Mouse (Mus musculus) testis, adult 2 months (tissue): ENCODE data around the gene Cfap73. TPM values are rescaled to one million over a fixed set of nuclear protein-coding genes. Genes with fewer than 3 reads are reported as not detected.

ENCODE experiments used
- H3K27ac ChIP-seq: fragments of 200-500 bp; 2 replicates; pipeline ENCODE4 v1.5.1; 2012; ENCODE audit warnings: low read depth, low read length; ENCODE audit not compliant: control insufficient read depth, insufficient read depth
- H3K27me3 ChIP-seq: fragments of 200-500 bp; 2 replicates; pipeline ENCODE4 v1.6.1; 2012; ENCODE audit warnings: mild to moderate bottlenecking, low read length, moderate library complexity; ENCODE audit not compliant: control insufficient read depth, insufficient read depth
- H3K36me3 ChIP-seq: fragments of 200-500 bp; 2 replicates; pipeline ENCODE4 v1.6.1; 2012; ENCODE audit warnings: mild to moderate bottlenecking, low read length; ENCODE audit not compliant: control insufficient read depth, insufficient read depth
- H3K4me1 ChIP-seq: fragments of 200-500 bp; 2 replicates; pipeline ENCODE4 v1.6.1; 2012; ENCODE audit warnings: low read length; ENCODE audit not compliant: control insufficient read depth, insufficient read depth
- H3K4me3 ChIP-seq: fragments of 200-500 bp; 2 replicates; pipeline ENCODE4 v1.5.1; 2012; ENCODE audit warnings: low read depth, mild to moderate bottlenecking, low read length, moderate library complexity, mixed read lengths; ENCODE audit not compliant: control insufficient read depth
- CTCF ChIP-seq: fragments of 200-500 bp; IDR thresholded peaks from 2 replicates; pipeline ENCODE4 v1.5.1; 2012; ENCODE audit warnings: low read depth, mild to moderate bottlenecking, inconsistent platforms, low read length, moderate library complexity; ENCODE audit not compliant: control insufficient read depth, insufficient read depth, insufficient replicate concordance
- POLR2A ChIP-seq: fragments of 200-500 bp; IDR thresholded peaks from 2 replicates; pipeline ENCODE4 v1.6.1; 2012; ENCODE audit warnings: low read depth, mild to moderate bottlenecking, inconsistent platforms, low read length, moderate library complexity; ENCODE audit not compliant: control insufficient read depth
- polyA plus RNA-seq: library from polyadenylated mRNA; depleted of rRNA; stranded (reverse); fragments of >200 nt; gene quantifications from 2 replicates; pipeline ENCODE4 v1.2.3, GENCODE M21; 2012

The Cfap73 gene
- polyA plus RNA-seq, 1 experiment, result 6.4 TPM

- Histone ChIP-seq H3K4me3 (peak within 1 kb of the TSS; percentile 87), H3K27ac (peak within 1 kb of the TSS; percentile 80), H3K4me1 (peaks cover 24% of the 10 kb centered on the region), H3K36me3 (no peaks in the 10 kb centered on the region), H3K27me3 (no peaks in the 10 kb centered on the region)
- peak; percentile 75 for TF ChIP-seq POLR2A
- no peak for TF ChIP-seq CTCF
These were observed 45.4 kb downstream of the Cfap73 start, which contains the start of the genes Tpcn1 and Iqcd for GRCm38 (mm10) chr5:120588569-120589094. Tpcn1 (minus strand) TSS chr5:120588673. Iqcd (plus strand) TSS chr5:120589016.

- H3K27me3 ChIP-seq, result no peaks in the 10 kb centered on the region
- peak overlapping the region; percentile 85 for H3K4me3 ChIP-seq
- peaks cover 24% of the 10 kb centered on the region for H3K4me1 ChIP-seq
- TF ChIP-seq POLR2A (no peak), CTCF (no peak)
- H3K36me3 ChIP-seq, result no peaks in the 10 kb centered on the region
- peak overlapping the region; percentile 34; the same call in 1 of the 2 replicates for H3K27ac ChIP-seq
These were observed 46.0 kb downstream of the Cfap73 start for GRCm38 (mm10) chr5:120587940-120588568.

- H3K4me1 ChIP-seq, result peaks cover 24% of the 10 kb centered on the region
- peak overlapping the region; percentile 5; the same call in 1 of the 2 replicates for H3K27ac ChIP-seq
- peak overlapping the region; percentile 85 for H3K4me3 ChIP-seq
- H3K36me3 ChIP-seq, result no peaks in the 10 kb centered on the region
- no peaks in the 10 kb centered on the region for H3K27me3 ChIP-seq
- no peak for TF ChIP-seq POLR2A
- no peak for TF ChIP-seq CTCF
These were observed 46.5 kb downstream of the Cfap73 start for GRCm38 (mm10) chr5:120587616-120587926.

DNA sequence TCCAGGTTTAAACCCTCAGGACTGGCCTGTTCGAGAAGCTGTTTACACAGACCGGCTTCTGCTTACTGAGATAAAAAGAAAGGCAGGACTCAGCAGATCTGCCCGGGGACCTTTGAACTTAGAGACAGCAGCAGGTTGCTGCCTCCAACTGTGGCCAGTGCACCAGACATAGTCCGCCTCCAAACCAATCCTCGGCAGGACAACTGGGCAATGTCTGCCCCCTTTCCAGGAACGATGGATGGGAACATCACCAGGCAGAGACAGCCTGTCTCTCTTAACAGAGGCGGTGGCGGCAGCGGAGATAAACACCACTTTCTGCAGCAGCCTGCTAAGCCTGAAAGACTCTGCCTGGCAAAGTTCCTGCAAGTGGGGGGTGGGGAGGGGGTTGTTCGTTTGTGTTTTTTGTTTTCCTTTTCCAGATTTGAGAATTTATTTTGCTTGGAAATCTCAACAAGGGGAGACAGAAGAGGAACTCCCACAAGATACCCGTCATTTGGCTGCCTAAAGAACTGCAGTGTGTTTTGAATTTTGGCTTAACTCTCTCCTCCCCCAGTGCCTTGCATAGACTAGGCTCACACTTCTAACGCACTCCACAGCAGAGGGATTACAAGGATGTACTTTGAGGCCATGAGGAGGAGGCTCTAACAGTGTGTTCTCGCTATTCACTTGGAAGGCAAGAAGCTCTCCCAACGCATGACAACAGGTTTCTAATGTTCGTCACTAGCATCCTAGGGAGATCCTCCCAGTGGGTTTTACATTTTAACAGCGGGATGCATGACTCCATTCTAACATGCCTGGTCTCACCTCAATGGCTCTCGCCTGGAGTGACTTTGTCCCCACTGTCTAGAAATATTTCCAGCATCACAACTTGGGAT is 47.1 kb downstream of the Cfap73 start:
- no peak overlapping the region; the same call in 1 of the 2 replicates for H3K4me3 ChIP-seq
- H3K36me3 ChIP-seq, result no peaks in the 10 kb centered on the region
- H3K4me1 ChIP-seq, result peaks cover 24% of the 10 kb centered on the region
- no peak for TF ChIP-seq CTCF
- TF ChIP-seq POLR2A, result no peak
- H3K27ac ChIP-seq, result peak overlapping the region; percentile 5; the same call in 1 of the 2 replicates
- no peaks in the 10 kb centered on the region for H3K27me3 ChIP-seq

DNA sequence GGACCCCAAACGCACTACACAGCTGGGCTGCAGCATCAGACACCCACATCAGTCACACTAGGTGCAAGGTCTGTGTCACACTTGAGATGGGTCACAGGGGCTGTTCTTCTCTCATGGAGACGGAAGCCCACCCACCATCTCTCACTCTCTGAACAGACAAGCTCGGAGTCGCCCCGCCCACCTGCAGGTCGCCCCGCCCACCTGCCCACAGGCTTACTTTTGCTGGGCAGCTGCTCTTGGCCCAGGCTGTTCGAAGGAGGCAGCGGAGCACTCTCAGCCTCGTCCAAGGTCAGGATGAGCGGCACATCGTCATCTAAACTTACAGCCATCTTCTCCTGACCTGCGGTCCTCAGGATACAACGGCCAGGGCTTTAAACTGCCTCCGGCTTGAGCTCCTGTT is 49.1 kb downstream of the Cfap73 start:
- TF ChIP-seq POLR2A (no peak), CTCF (no peak)
- Histone ChIP-seq H3K27ac (no peak overlapping the region), H3K4me3 (no peak overlapping the region), H3K36me3 (no peaks in the 10 kb centered on the region), H3K27me3 (no peaks in the 10 kb centered on the region), H3K4me1 (peaks cover 20% of the 10 kb centered on the region)

DNA sequence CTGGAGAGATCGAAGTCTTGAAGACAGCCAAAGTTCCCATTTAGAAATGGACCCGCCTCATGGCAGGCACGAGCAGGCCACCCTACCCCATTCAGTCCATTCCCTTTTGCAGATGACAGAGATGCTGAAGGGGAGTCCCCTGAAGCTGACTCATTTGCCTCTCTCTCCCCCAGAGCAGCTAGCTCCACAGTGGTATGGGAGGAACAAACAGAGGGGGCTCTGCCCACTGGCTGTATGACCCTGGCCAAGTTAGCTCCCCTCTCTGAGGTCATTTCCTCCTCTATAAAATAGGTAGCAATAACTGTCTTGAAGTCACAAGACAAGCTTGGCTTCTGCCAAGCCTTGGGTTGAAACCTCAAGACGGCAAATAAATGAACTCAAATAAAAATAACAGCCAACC is 50.5 kb downstream of the Cfap73 start:
- no peaks in the 10 kb centered on the region for H3K36me3 ChIP-seq
- H3K27ac ChIP-seq, result no peak overlapping the region
- TF ChIP-seq CTCF, result no peak
- TF ChIP-seq POLR2A, result no peak
- H3K27me3 ChIP-seq, result no peaks in the 10 kb centered on the region
- peaks cover 23% of the 10 kb centered on the region for H3K4me1 ChIP-seq
- H3K4me3 ChIP-seq, result no peak overlapping the region

- H3K4me1 ChIP-seq, result peaks cover 13% of the 10 kb centered on the region
- no peaks in the 10 kb centered on the region for H3K27me3 ChIP-seq
- TF ChIP-seq CTCF (no peak), POLR2A (no peak)
- H3K4me3 ChIP-seq, result no peak overlapping the region
- H3K36me3 ChIP-seq, result no peaks in the 10 kb centered on the region
- no peak overlapping the region for H3K27ac ChIP-seq
These were observed 52.0 kb downstream of the Cfap73 start for GRCm38 (mm10) chr5:120582002-120582401.
